21 mouse cellular contexts compared by ENCODE assay signal in genomic region chr14:8038150-8038549, GRCm38 (mm10). TPM values are rescaled to one million over a fixed set of nuclear protein-coding genes. Genes with fewer than 3 reads are reported as not detected.
DNase-seq lines count a peak whose midpoint lies in the region; ATAC-seq and TF ChIP-seq lines count a peak whose summit lies in the region.
"Had no signal": no experiment of that assay in that cellular context is flagged by ENCODE, and none has a peak within 500 bp of the region (broad histone marks: within the 10 kb centered on the region; RNA-seq: fewer than 3 reads in every experiment).

No protein-coding gene starts in this region.

- H3K4me3 ChIP-seq in layer of hippocampus, adult 2 months, result no peak overlapping the region
- H3K4me3 ChIP-seq: embryonic facial prominence, embryonic 15.5 days; erythroblast, embryonic 14.5 days; forebrain, embryonic 10.5 days; heart, embryonic 15.5 days; hindbrain, embryonic 10.5 days; hindbrain, embryonic 15.5 days had no signal

- H3K27ac ChIP-seq in layer of hippocampus, adult 2 months, result peak overlapping the region; percentile 85
- H3K27ac ChIP-seq: embryonic facial prominence, embryonic 15.5 days; forebrain, embryonic 10.5 days; heart, embryonic 15.5 days; hindbrain, embryonic 10.5 days; hindbrain, embryonic 15.5 days had no signal

- peak; percentile 69 to 71 for ATAC-seq in hematopoietic stem cell, adult 5-6 weeks (replicated peaks in 1 of 2; ENCODE audit: insufficient read depth in 1 of 2, low FRiP score in 2 of 2, low TSS enrichment in 1 of 2, low read depth in 1 of 2, poor library complexity in 2 of 2, severe bottlenecking in 2 of 2)
- ATAC-seq: forebrain, embryonic 14.5 days had no signal

- DNase-seq in cerebellum, adult 11-12 months, result peak; percentile 5
- no peak for DNase-seq in cerebellum, adult 11 months
- DNase-seq in layer of hippocampus, adult 2 months (ENCODE audit: low spot score in 2 of 2), result no peak
- no peak for DNase-seq in layer of hippocampus, adult 8-10 months (ENCODE audit: low spot score in 2 of 2)
- peak; percentile 45 for DNase-seq in 416B (ENCODE audit: low read depth)
- no peak for DNase-seq in frontal cortex, postnatal 36 days (ENCODE audit: low spot score in 2 of 2)
- DNase-seq: adrenal gland, postnatal 10 days; cerebellum, adult 2 months; cerebellum, postnatal 10 days; embryo, embryonic 11 days; gastrocnemius, postnatal 14 days; heart, postnatal 14 days had no signal

- no peak for TF ChIP-seq CTCF in layer of hippocampus, adult 2 months (conservative IDR thresholded peaks at IDR 0.05)

RNA-seq across cellular contexts. Expression of gene Abhd6, which starts 35.4 kb away (rescaled TPM):
- total RNA-seq in layer of hippocampus, adult 2 months (2021), result 10 to 100 TPM; 77.1 to 78.0 TPM
- 10 to 100 TPM; 59.0 to 78.0 (median 67.0) TPM for total RNA-seq in layer of hippocampus, adult 8-10 months (2022)
- 5.1 and 6.6 TPM in 2 replicates for total RNA-seq in hematopoietic stem cell, adult 5-6 weeks (2017)
- total RNA-seq: MEL had no signal

RNA-seq across cellular contexts. Expression of gene Rpp14, which starts 42.0 kb away (rescaled TPM):
- total RNA-seq in layer of hippocampus, adult 2 months (2021), result 10 to 100 TPM; 30.5 to 31.7 TPM
- total RNA-seq in layer of hippocampus, adult 8-10 months (2022), result 10 to 100 TPM; 24.4 to 31.5 (median 29.1) TPM
- 45.2 and 83.2 TPM in 2 replicates for total RNA-seq in hematopoietic stem cell, adult 5-6 weeks (2017)

RNA-seq across cellular contexts. Expression of gene Dnase1l3, which starts 43.8 kb away (rescaled TPM):
- total RNA-seq in layer of hippocampus, adult 2 months (2021), result not detected
- total RNA-seq in layer of hippocampus, adult 8-10 months (2022), result not detected
- total RNA-seq in hematopoietic stem cell, adult 5-6 weeks (2017), result 0.13 TPM in 1 of 2 replicates, not detected in the other
- total RNA-seq: MEL had no signal

RNA-seq across cellular contexts. Expression of gene Pxk, which starts 59.9 kb away (rescaled TPM):
- 10 to 100 TPM; 28.5 to 28.9 TPM for total RNA-seq in layer of hippocampus, adult 2 months (2021)
- total RNA-seq in layer of hippocampus, adult 8-10 months (2022), result 10 to 100 TPM; 27.9 to 36.9 (median 30.0) TPM
- 15.1 and 21.4 TPM in 2 replicates for total RNA-seq in hematopoietic stem cell, adult 5-6 weeks (2017)

Comparison
In these comparisons a context has a peak if more than half of its experiments do, and no peak if none do; other contexts are left out.
1. DNase-seq: peak in cerebellum, adult 11-12 months (single experiment) and 416B (single experiment); none in cerebellum, adult 11 months (single experiment), layer of hippocampus, adult 2 months (0 of 2), layer of hippocampus, adult 8-10 months (0 of 2) and frontal cortex, postnatal 36 days (0 of 2).